Mouse (Mus musculus): ENCODE measurements around the gene Gm11627. TPM values are rescaled to one million over a fixed set of nuclear protein-coding genes. Genes with fewer than 3 reads are reported as not detected.

Gene Gm11627
- 13.9 and 14.6 TPM in 2 replicates for polyA plus RNA-seq (2014; fragmentation: Nextera tagmentation; extraction: Ambion mirVana)

DNA sequence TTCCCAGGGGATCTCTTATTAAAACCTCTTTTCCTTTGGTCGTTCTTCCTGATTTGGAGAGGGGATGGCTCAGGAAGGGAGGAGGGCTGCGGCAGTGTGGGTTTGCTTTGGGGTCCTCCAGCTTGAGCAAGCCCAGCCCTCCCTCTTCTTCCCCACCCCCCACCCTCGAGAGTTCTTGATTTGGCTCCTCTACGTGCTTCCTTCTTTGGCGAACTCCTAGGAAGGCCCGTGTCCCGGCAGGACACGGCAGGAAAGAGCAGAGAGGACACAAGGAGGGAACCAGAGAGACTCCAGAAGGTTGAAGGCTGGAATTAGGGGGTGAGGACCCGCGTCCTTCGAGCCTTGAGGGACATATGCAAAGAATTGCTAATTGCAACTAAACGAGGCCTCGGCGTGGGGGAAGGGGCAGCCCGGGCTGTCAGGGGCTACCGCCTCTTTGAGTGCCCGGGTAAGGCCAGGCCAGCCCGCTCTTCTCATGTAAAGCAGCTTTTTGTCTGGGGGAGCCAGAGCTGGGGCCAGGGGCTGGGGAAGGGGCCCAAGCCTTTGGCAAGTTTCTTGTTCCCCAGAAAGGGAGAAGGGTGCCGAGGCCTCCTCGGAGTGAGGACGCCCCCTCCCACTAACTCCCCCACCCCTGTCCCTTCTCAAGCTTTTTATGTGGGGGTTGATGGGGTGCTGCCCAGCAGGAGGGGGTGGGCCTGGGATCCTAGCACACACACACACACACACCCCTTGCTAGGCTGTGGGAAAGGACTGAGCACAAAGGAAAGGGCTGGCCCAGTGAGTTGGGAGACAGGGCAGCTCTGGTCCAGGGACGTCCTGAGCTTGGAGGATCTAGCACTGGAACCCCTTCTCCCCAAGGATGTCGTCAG is at the start of gene Gm11627:
Gm11627 (minus strand) TSS at position 297 of the 869 bp plus-strand sequence.
- ATAC-seq (ENCODE audit: low FRiP score) (peak; percentile 92), DNase-seq (ENCODE audit: low spot score, missing footprints) (peak; percentile 97)
- peaks cover 37% of the 10 kb centered on the region for H3K4me1 ChIP-seq (ENCODE audit: control insufficient read depth, insufficient read depth, low read length)
- peak within 1 kb of the TSS; percentile 55 for H3K9ac ChIP-seq (ENCODE audit: low read length)
- peak within 1 kb of the TSS; percentile 45 for H3K4me2 ChIP-seq
- H3K27ac ChIP-seq (ENCODE audit: low read depth, low read length), result peak within 1 kb of the TSS; percentile 96
- WGBS, result 4% methylated on average over 23 of the region's 23 CpGs
- H3K27me3 ChIP-seq (ENCODE audit: control insufficient read depth, insufficient read depth, low read length), result peaks cover 8% of the 10 kb centered on the region; the same call in 1 of the 2 replicates
- no peaks in the 10 kb centered on the region for H3K36me3 ChIP-seq (ENCODE audit: control insufficient read depth, insufficient read depth, low read length)
- peak within 1 kb of the TSS; percentile 23 for H3K4me3 ChIP-seq (ENCODE audit: low read depth, low read length)
- H3K9me3 ChIP-seq (ENCODE audit: control insufficient read depth, low read length), result no peaks in the 10 kb centered on the region

GRCm38 (mm10) chr11:102628529-102628928 is 49.3 kb upstream of the Gm11627 start:
- ATAC-seq (ENCODE audit: low FRiP score), result no peak
- peaks cover 39% of the 10 kb centered on the region for H3K4me1 ChIP-seq (ENCODE audit: control insufficient read depth, insufficient read depth, low read length)
- WGBS, result 39% methylated on average over 9 of the region's 9 CpGs

DNA sequence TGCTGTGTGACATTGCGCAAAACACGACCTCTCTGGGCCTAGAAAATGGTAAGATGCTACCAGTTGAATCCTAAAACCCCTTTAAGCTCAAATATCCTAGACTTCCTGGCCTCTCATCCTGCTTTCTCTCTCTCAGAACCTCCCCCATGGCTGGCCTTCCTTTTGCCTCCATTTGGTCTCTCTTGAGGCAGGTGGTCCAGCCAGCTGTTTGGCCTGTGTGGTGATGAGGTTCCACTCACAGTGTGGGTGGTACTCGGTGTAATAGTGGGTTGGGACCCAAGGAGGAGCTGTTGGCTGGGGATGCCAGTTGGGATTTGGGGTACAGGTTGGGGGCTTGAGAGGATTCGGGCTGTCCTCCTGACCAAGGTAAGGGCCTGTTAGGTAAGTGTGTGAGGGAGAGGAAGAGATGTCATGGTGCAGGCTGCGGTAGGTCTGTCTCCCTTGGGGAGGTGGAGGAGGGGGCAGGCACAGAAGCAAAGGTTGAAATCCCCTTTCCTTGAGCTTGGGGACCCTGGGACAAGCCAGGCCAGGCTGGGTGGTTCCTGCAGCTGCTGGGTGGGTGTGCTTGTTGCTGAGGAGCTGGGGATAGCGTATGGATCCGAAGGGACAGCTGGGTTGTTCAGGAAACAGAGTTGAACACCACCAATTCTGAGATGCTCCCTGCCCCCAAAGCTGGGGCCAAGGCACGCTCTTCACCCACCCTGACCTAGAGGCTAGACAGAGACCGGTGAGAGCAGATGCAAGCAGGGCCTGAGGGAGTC is 48.1 kb upstream of the Gm11627 start:
- Histone ChIP-seq H3K4me1 (ENCODE audit: control insufficient read depth, insufficient read depth, low read length) (peaks cover 35% of the 10 kb centered on the region), H3K9me3 (ENCODE audit: control insufficient read depth, low read length) (no peaks in the 10 kb centered on the region)
- 82% methylated on average over 9 of the region's 9 CpGs for WGBS

More at GRCm38 (mm10) chr11:102628529-102628928, 49.3 kb upstream of the Gm11627 start:
- DNase-seq (ENCODE audit: low spot score, missing footprints), result no peak
- no peak overlapping the region for H3K4me2 ChIP-seq
- no peaks in the 10 kb centered on the region for H3K36me3 ChIP-seq (ENCODE audit: control insufficient read depth, insufficient read depth, low read length)
- H3K4me3 ChIP-seq (ENCODE audit: low read depth, low read length), result no peak overlapping the region
- H3K27me3 ChIP-seq (ENCODE audit: control insufficient read depth, insufficient read depth, low read length), result no peaks in the 10 kb centered on the region
- no peak overlapping the region for H3K9ac ChIP-seq (ENCODE audit: low read length)
- H3K9me3 ChIP-seq (ENCODE audit: control insufficient read depth, low read length), result no peaks in the 10 kb centered on the region
- no peak overlapping the region for H3K27ac ChIP-seq (ENCODE audit: low read depth, low read length)

DNA sequence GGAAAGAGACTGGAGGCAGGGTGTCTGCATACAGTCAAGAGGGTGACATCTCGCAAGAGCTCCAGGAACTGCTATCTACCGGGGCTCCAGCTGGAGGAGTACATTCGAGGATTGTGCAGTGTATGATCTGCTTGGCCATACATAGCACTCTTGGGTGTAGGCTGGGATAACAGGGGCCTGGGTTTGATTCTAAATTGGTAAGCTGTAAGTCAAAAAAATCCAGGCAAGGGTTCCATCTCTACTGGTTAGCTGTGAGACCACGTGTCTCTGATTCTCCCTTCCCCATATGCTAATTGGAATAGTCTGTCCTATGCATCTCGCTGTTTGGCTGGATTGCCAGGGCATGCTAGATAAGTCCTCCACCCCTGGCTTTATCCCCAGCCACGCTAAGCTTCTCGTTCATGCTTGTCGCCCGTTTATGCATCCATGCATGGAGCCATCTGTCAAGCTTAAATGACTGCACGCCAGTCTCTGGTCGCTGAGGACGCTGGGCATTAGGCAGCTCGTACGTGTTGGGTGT is 45.7 kb upstream of the Gm11627 start:
- DNase-seq (ENCODE audit: low spot score, missing footprints) (peak; percentile 92), ATAC-seq (ENCODE audit: low FRiP score) (peak; percentile 67)
- 28% methylated on average over 14 of the region's 14 CpGs for WGBS
- no peak overlapping the region for H3K4me3 ChIP-seq (ENCODE audit: low read depth, low read length)
- no peaks in the 10 kb centered on the region for H3K36me3 ChIP-seq (ENCODE audit: control insufficient read depth, insufficient read depth, low read length)
- peaks cover 22% of the 10 kb centered on the region for H3K4me1 ChIP-seq (ENCODE audit: control insufficient read depth, insufficient read depth, low read length)
- H3K9me3 ChIP-seq (ENCODE audit: control insufficient read depth, low read length), result no peaks in the 10 kb centered on the region
- H3K27ac ChIP-seq (ENCODE audit: low read depth, low read length), result peak overlapping the region; percentile 52
- H3K9ac ChIP-seq (ENCODE audit: low read length), result peak overlapping the region; percentile 47; the same call in 1 of the 2 replicates
- H3K4me2 ChIP-seq, result peak overlapping the region; percentile 12; the same call in 1 of the 2 replicates
- no peaks in the 10 kb centered on the region for H3K27me3 ChIP-seq (ENCODE audit: control insufficient read depth, insufficient read depth, low read length)

More for the DNA sequence above, 48.1 kb upstream of the Gm11627 start:
- DNase-seq (ENCODE audit: low spot score, missing footprints), result no peak
- H3K27ac ChIP-seq (ENCODE audit: low read depth, low read length), result no peak overlapping the region
- no peak overlapping the region for H3K9ac ChIP-seq (ENCODE audit: low read length)
- no peak overlapping the region for H3K4me3 ChIP-seq (ENCODE audit: low read depth, low read length)
- H3K27me3 ChIP-seq (ENCODE audit: control insufficient read depth, insufficient read depth, low read length), result no peaks in the 10 kb centered on the region
- no peaks in the 10 kb centered on the region for H3K36me3 ChIP-seq (ENCODE audit: control insufficient read depth, insufficient read depth, low read length)
- ATAC-seq (ENCODE audit: low FRiP score), result no peak
- H3K4me2 ChIP-seq, result no peak overlapping the region

GRCm38 (mm10) chr11:102623876-102624789 is 44.9 kb upstream of the Gm11627 start:
- H3K36me3 ChIP-seq (ENCODE audit: control insufficient read depth, insufficient read depth, low read length), result no peaks in the 10 kb centered on the region
- peak overlapping the region; percentile 47 for H3K9ac ChIP-seq (ENCODE audit: low read length)
- H3K4me3 ChIP-seq (ENCODE audit: low read depth, low read length), result no peak overlapping the region
- H3K9me3 ChIP-seq (ENCODE audit: control insufficient read depth, low read length), result peaks cover 4% of the 10 kb centered on the region; the same call in 1 of the 2 replicates
- H3K4me1 ChIP-seq (ENCODE audit: control insufficient read depth, insufficient read depth, low read length), result peaks cover 22% of the 10 kb centered on the region
- H3K27ac ChIP-seq (ENCODE audit: low read depth, low read length), result peak overlapping the region; percentile 52
- ATAC-seq (ENCODE audit: low FRiP score), result peak; percentile 83
- H3K4me2 ChIP-seq, result 0 out of 2 replicates have a peak overlapping the region, but pooled peaks have one; percentile 20
- H3K27me3 ChIP-seq (ENCODE audit: control insufficient read depth, insufficient read depth, low read length), result no peaks in the 10 kb centered on the region
- peak; percentile 91 for DNase-seq (ENCODE audit: low spot score, missing footprints)
- 8% methylated on average over 16 of the region's 17 CpGs for WGBS

- 67% methylated on average over 2 of the region's 2 CpGs for WGBS
- no peaks in the 10 kb centered on the region for H3K27me3 ChIP-seq (ENCODE audit: control insufficient read depth, insufficient read depth, low read length)
- H3K27ac ChIP-seq (ENCODE audit: low read depth, low read length), result no peak overlapping the region
- H3K9me3 ChIP-seq (ENCODE audit: control insufficient read depth, low read length), result peaks cover 4% of the 10 kb centered on the region; the same call in 1 of the 2 replicates
- no peak for ATAC-seq (ENCODE audit: low FRiP score)
- H3K9ac ChIP-seq (ENCODE audit: low read length), result no peak overlapping the region
- DNase-seq (ENCODE audit: low spot score, missing footprints), result no peak
- H3K4me1 ChIP-seq (ENCODE audit: control insufficient read depth, insufficient read depth, low read length), result peaks cover 10% of the 10 kb centered on the region
- no peaks in the 10 kb centered on the region for H3K36me3 ChIP-seq (ENCODE audit: control insufficient read depth, insufficient read depth, low read length)
- no peak overlapping the region for H3K4me2 ChIP-seq
- H3K4me3 ChIP-seq (ENCODE audit: low read depth, low read length), result no peak overlapping the region
Observed at GRCm38 (mm10) chr11:102619449-102619848, 40.2 kb upstream of the Gm11627 start.

GRCm38 (mm10) chr11:102611317-102611705 is 32.0 kb upstream of the Gm11627 start:
- no peak overlapping the region for H3K9ac ChIP-seq (ENCODE audit: low read length)
- H3K4me2 ChIP-seq, result no peak overlapping the region
- H3K27ac ChIP-seq (ENCODE audit: low read depth, low read length), result peak overlapping the region; percentile 58; the same call in 1 of the 2 replicates
- no peak overlapping the region for H3K4me3 ChIP-seq (ENCODE audit: low read depth, low read length)
- no peaks in the 10 kb centered on the region for H3K27me3 ChIP-seq (ENCODE audit: control insufficient read depth, insufficient read depth, low read length)
- 11% methylated on average over 6 of the region's 6 CpGs for WGBS
- ATAC-seq (ENCODE audit: low FRiP score) (no peak), DNase-seq (ENCODE audit: low spot score, missing footprints) (no peak)
- peaks cover 36% of the 10 kb centered on the region for H3K4me1 ChIP-seq (ENCODE audit: control insufficient read depth, insufficient read depth, low read length)
- no peaks in the 10 kb centered on the region for H3K9me3 ChIP-seq (ENCODE audit: control insufficient read depth, low read length)
- H3K36me3 ChIP-seq (ENCODE audit: control insufficient read depth, insufficient read depth, low read length), result no peaks in the 10 kb centered on the region
